ENCODE assay signal across 30 mouse cellular contexts in genomic region chr17:80515956-80516355, GRCm38 (mm10). TPM values are rescaled to one million over a fixed set of nuclear protein-coding genes. Genes with fewer than 3 reads are reported as not detected.
DNase-seq lines count a peak whose midpoint lies in the region; ATAC-seq lines count a peak whose summit lies in the region.
"Had no signal": no experiment of that assay in that cellular context is flagged by ENCODE, and none has a peak within 500 bp of the region (broad histone marks: within the 10 kb centered on the region; RNA-seq: fewer than 3 reads in every experiment).

No protein-coding gene starts in this region.

- H3K4me1 ChIP-seq in heart, embryonic 12.5 days (replicated peaks), result peaks cover 6% of the 10 kb centered on the region
- no peaks in the 10 kb centered on the region for H3K4me1 ChIP-seq in kidney, embryonic 15.5 days
- H3K4me1 ChIP-seq in midbrain, embryonic 10.5 days, result no peaks in the 10 kb centered on the region
- H3K4me1 ChIP-seq in midbrain, embryonic 15.5 days, result no peaks in the 10 kb centered on the region
- H3K4me1 ChIP-seq: embryonic facial prominence, embryonic 10.5 days; embryonic facial prominence, embryonic 15.5 days; forebrain, embryonic 12.5 days; limb, embryonic 12.5 days; neural tube, embryonic 15.5 days had no signal

- ATAC-seq in heart, embryonic 12.5 days (ENCODE audit: insufficient number of reproducible peaks, low FRiP score), result no peak
- no peak for ATAC-seq in kidney, embryonic 15.5 days (replicated peaks; ENCODE audit: low FRiP score)
- no peak for ATAC-seq in midbrain, embryonic 15.5 days (replicated peaks)
- ATAC-seq: CD4-positive, CD25-positive, alpha-beta regulatory T cell, adult 4 months; forebrain, postnatal 0 days had no signal

- H3K27me3 ChIP-seq in heart, embryonic 12.5 days (replicated peaks), result no peaks in the 10 kb centered on the region
- no peaks in the 10 kb centered on the region for H3K27me3 ChIP-seq in kidney, embryonic 15.5 days
- no peaks in the 10 kb centered on the region for H3K27me3 ChIP-seq in midbrain, embryonic 10.5 days (ENCODE audit: low read depth, poor library complexity, severe bottlenecking)
- no peaks in the 10 kb centered on the region for H3K27me3 ChIP-seq in midbrain, embryonic 15.5 days (replicated peaks)
- H3K27me3 ChIP-seq: embryonic facial prominence, embryonic 15.5 days; forebrain, embryonic 12.5 days; limb, embryonic 12.5 days; liver, embryonic 13.5 days; neural tube, embryonic 15.5 days had no signal

- 75% methylated on average over 9 of the region's 9 CpGs for WGBS in heart, embryonic 12.5 days
- 87% methylated on average over 9 of the region's 9 CpGs for WGBS in kidney, embryonic 15.5 days
- 88% methylated on average over 9 of the region's 9 CpGs for WGBS in midbrain, embryonic 10.5 days
- WGBS in midbrain, embryonic 15.5 days, result 92% methylated on average over 9 of the region's 9 CpGs

- no peak overlapping the region for H3K9ac ChIP-seq in heart, embryonic 12.5 days
- no peak overlapping the region for H3K9ac ChIP-seq in kidney, embryonic 15.5 days
- no peak overlapping the region for H3K9ac ChIP-seq in midbrain, embryonic 15.5 days
- H3K9ac ChIP-seq: embryonic facial prominence, embryonic 15.5 days; forebrain, embryonic 12.5 days; forebrain, postnatal 0 days; hindbrain, embryonic 14.5 days; limb, embryonic 12.5 days; liver, embryonic 13.5 days; neural tube, embryonic 15.5 days had no signal

- H3K9me3 ChIP-seq in heart, embryonic 12.5 days (replicated peaks), result no peaks in the 10 kb centered on the region
- H3K9me3 ChIP-seq in kidney, embryonic 15.5 days (replicated peaks), result no peaks in the 10 kb centered on the region
- H3K9me3 ChIP-seq in midbrain, embryonic 10.5 days (replicated peaks), result no peaks in the 10 kb centered on the region
- H3K9me3 ChIP-seq in midbrain, embryonic 15.5 days, result no peaks in the 10 kb centered on the region
- H3K9me3 ChIP-seq: embryonic facial prominence, embryonic 10.5 days; embryonic facial prominence, embryonic 15.5 days; forebrain, embryonic 12.5 days; limb, embryonic 12.5 days; liver, embryonic 13.5 days; neural tube, embryonic 15.5 days had no signal

- intact Hi-C loops in left cerebral cortex, postnatal 14 days (cut with DNase I), result no loop called here

- DNase-seq in heart, adult 11 months, result peak; percentile 78
- peak; percentile 47 to 52 for DNase-seq in kidney, adult 8-10 months
- peak; percentile 3 for DNase-seq in midbrain, embryonic 10.5 days (ENCODE audit: low spot score)
- peak; percentile 81 for DNase-seq in yolk sac, embryonic 10.5 days (ENCODE audit: low spot score)
- no peak for DNase-seq in left cerebral cortex, postnatal 14 days (ENCODE audit: low spot score in 2 of 2)
- DNase-seq: cerebellum, adult 8-10 months; cerebellum, postnatal 25 days; forebrain, postnatal 0 days; gastrocnemius, postnatal 14 days; heart, adult 18-20 months; layer of hippocampus, postnatal 36 days; liver, embryonic 13.5 days; lung, adult 2 months; lung, postnatal 10 days; midbrain, embryonic 14.5 days; retina, postnatal 1 day; right cerebral cortex, postnatal 14 days; thymus, postnatal 4 days had no signal

- H3K4me2 ChIP-seq in heart, embryonic 12.5 days, result no peak overlapping the region
- no peak overlapping the region for H3K4me2 ChIP-seq in kidney, embryonic 15.5 days
- no peak overlapping the region for H3K4me2 ChIP-seq in midbrain, embryonic 15.5 days
- H3K4me2 ChIP-seq: embryonic facial prominence, embryonic 15.5 days; forebrain, embryonic 12.5 days; heart, embryonic 11.5 days; hindbrain, embryonic 14.5 days; limb, embryonic 12.5 days; liver, embryonic 13.5 days; neural tube, embryonic 15.5 days had no signal

- H3K4me3 ChIP-seq in heart, embryonic 12.5 days, result no peak overlapping the region
- H3K4me3 ChIP-seq in kidney, embryonic 15.5 days (replicated peaks), result no peak overlapping the region
- H3K4me3 ChIP-seq in midbrain, embryonic 10.5 days, result no peak overlapping the region
- H3K4me3 ChIP-seq in midbrain, embryonic 15.5 days, result no peak overlapping the region
- H3K4me3 ChIP-seq: embryonic facial prominence, embryonic 10.5 days; embryonic facial prominence, embryonic 15.5 days; forebrain, embryonic 12.5 days; limb, embryonic 12.5 days; liver, embryonic 13.5 days; neural tube, embryonic 15.5 days had no signal

- no peak overlapping the region for H3K27ac ChIP-seq in heart, embryonic 12.5 days (ENCODE audit: poor library complexity, severe bottlenecking)
- H3K27ac ChIP-seq in kidney, embryonic 15.5 days, result no peak overlapping the region
- no peak overlapping the region for H3K27ac ChIP-seq in midbrain, embryonic 10.5 days (replicated peaks)
- H3K27ac ChIP-seq in midbrain, embryonic 15.5 days, result no peak overlapping the region
- H3K27ac ChIP-seq: embryonic facial prominence, embryonic 10.5 days; embryonic facial prominence, embryonic 15.5 days; forebrain, embryonic 12.5 days; hindbrain, embryonic 14.5 days; limb, embryonic 12.5 days; liver, embryonic 13.5 days; macrophage; neural tube, embryonic 15.5 days had no signal

- no peaks in the 10 kb centered on the region for H3K36me3 ChIP-seq in heart, embryonic 12.5 days
- H3K36me3 ChIP-seq in kidney, embryonic 15.5 days, result no peaks in the 10 kb centered on the region
- H3K36me3 ChIP-seq in midbrain, embryonic 10.5 days, result no peaks in the 10 kb centered on the region
- H3K36me3 ChIP-seq in midbrain, embryonic 15.5 days (replicated peaks), result no peaks in the 10 kb centered on the region
- H3K36me3 ChIP-seq: embryonic facial prominence, embryonic 10.5 days; embryonic facial prominence, embryonic 15.5 days; forebrain, embryonic 12.5 days; limb, embryonic 12.5 days; liver, embryonic 13.5 days; neural tube, embryonic 15.5 days had no signal

RNA-seq across cellular contexts. Expression of gene Sos1, which starts 35.7 kb away (rescaled TPM):
- polyA plus RNA-seq in heart, embryonic 12.5 days (2016; fragmentation: Nextera tagmentation; extraction: Ambion mirVana), result 4.8 and 5.4 TPM in 2 replicates
- 4.6 TPM in 2 replicates for polyA plus RNA-seq in kidney, embryonic 15.5 days (2015; fragmentation: Nextera tagmentation; extraction: Ambion mirVana)
- polyA plus RNA-seq in midbrain, embryonic 10.5 days (2016; fragmentation: Nextera tagmentation; extraction: Ambion mirVana), result 3.8 and 4.5 TPM in 2 replicates
- polyA plus RNA-seq in midbrain, embryonic 15.5 days (2015; fragmentation: Nextera tagmentation; extraction: Ambion mirVana), result 8.5 and 8.8 TPM in 2 replicates
- total RNA-seq in left cerebral cortex, postnatal 14 days (2021), result 10 to 100 TPM; 32.3 to 33.8 TPM

Comparison
In these comparisons a context has a peak if more than half of its experiments do, and no peak if none do; other contexts are left out.
1. DNase-seq: peak in heart, adult 11 months (single experiment), kidney, adult 8-10 months (2 of 2), midbrain, embryonic 10.5 days (single experiment) and yolk sac, embryonic 10.5 days (single experiment); none in left cerebral cortex, postnatal 14 days (0 of 2).